Mouse (Mus musculus) liver, adult 2 months (tissue): ENCODE results near the gene Clpb. TPM values are rescaled to one million over a fixed set of nuclear protein-coding genes. Genes with fewer than 3 reads are reported as not detected.

Experiments
- DNase-seq: peaks from one replicate; pipeline ENCODE4 v3.0.0-alpha.2; 2011; ENCODE audit warnings: low read depth, low spot score; ENCODE audit errors: extremely low read depth
- H3K27ac ChIP-seq: fragments of 200-500 bp; replicated peaks from 2 replicates; pipeline ENCODE4 v1.5.1; 2012; ENCODE audit warnings: low read depth, mild to moderate bottlenecking, control low read depth, inconsistent platforms, low read length; ENCODE audit not compliant: insufficient read depth
- H3K27me3 ChIP-seq: fragments of 200-500 bp; 2 replicates; pipeline ENCODE4 v1.6.1; 2012; ENCODE audit warnings: mild to moderate bottlenecking, moderate library complexity, low read length, inconsistent platforms; ENCODE audit not compliant: control insufficient read depth, insufficient read depth
- H3K36me3 ChIP-seq: fragments of 200-500 bp; 2 replicates; pipeline ENCODE4 v1.6.1; 2012; ENCODE audit warnings: low read length, inconsistent platforms; ENCODE audit not compliant: control insufficient read depth, insufficient read depth
- H3K4me1 ChIP-seq: fragments of 200-500 bp; 2 replicates; pipeline ENCODE4 v1.6.1; 2011; ENCODE audit warnings: low read length; ENCODE audit not compliant: control insufficient read depth, insufficient read depth
- H3K4me3 ChIP-seq: fragments of 200-500 bp; 2 replicates; pipeline ENCODE4 v1.5.1; 2011; ENCODE audit warnings: low read depth, mild to moderate bottlenecking, control low read depth, low read length, moderate library complexity; ENCODE audit not compliant: insufficient read depth
- H3K79me2 ChIP-seq: fragments of 200-500 bp; 2 replicates; pipeline ENCODE4 v1.6.1; 2012; ENCODE audit warnings: inconsistent platforms, mild to moderate bottlenecking, low read length, moderate library complexity; ENCODE audit not compliant: control insufficient read depth, insufficient read depth
- H3K9ac ChIP-seq: fragments of 200-500 bp; 2 replicates; pipeline ENCODE4 v1.6.1; 2012; ENCODE audit warnings: low read depth, mild to moderate bottlenecking, control low read depth, inconsistent platforms, low read length
- CTCF ChIP-seq: fragments of 200-500 bp; IDR thresholded peaks from 2 replicates; pipeline ENCODE4 v1.5.1; 2011; ENCODE audit warnings: low read depth, low read length, control low read depth
- POLR2A ChIP-seq: fragments of 200-500 bp; IDR thresholded peaks from 2 replicates; pipeline ENCODE4 v1.6.1; 2011; ENCODE audit warnings: low read length, control low read depth; ENCODE audit not compliant: insufficient read depth; ENCODE audit errors: extremely low read depth
- WGBS: fragments of 180-500 bp; shearing (Covaris S2); methylation state at CpG from one replicate; pipeline ENCODE4 v1.1.7; 2018; 5-methylcytosine and 5-hydroxymethylcytosine counted together
- polyA plus RNA-seq: library from polyadenylated mRNA; depleted of rRNA; stranded (reverse); fragments of >200 nt; gene quantifications from 2 replicates; pipeline ENCODE4 v1.2.3, GENCODE M21; 2012
- total RNA-seq: library from RNA; depleted of rRNA; stranded (reverse); fragments of >200 nt; gene quantifications from 2 replicates; pipeline ENCODE4 v1.2.3, GENCODE M21; 2014

Clpb gene
- total and polyA plus RNA-seq, 2 experiments: 36.4 to 43.2 TPM

GRCm38 (mm10) chr7:101683976-101684630 is 20.7 kb downstream of the Clpb start:
- Histone ChIP-seq H3K4me3 (no peak overlapping the region), H3K79me2 (peaks cover 2% of the 10 kb centered on the region; the same call in 1 of the 2 replicates), H3K4me1 (no peaks in the 10 kb centered on the region), H3K36me3 (no peaks in the 10 kb centered on the region; the same call in 1 of the 2 replicates), H3K27me3 (no peaks in the 10 kb centered on the region), H3K27ac (no peak overlapping the region), H3K9ac (no peak overlapping the region)
- no peak for DNase-seq
- TF ChIP-seq CTCF (no peak), POLR2A (no peak)
- 84% methylated on average over 9 of the region's 9 CpGs for WGBS

GRCm38 (mm10) chr7:101684671-101685070 is 21.2 kb downstream of the Clpb start:
- Histone ChIP-seq H3K4me1 (no peaks in the 10 kb centered on the region), H3K36me3 (no peaks in the 10 kb centered on the region; the same call in 1 of the 2 replicates), H3K27ac (no peak overlapping the region), H3K27me3 (no peaks in the 10 kb centered on the region), H3K79me2 (peaks cover 2% of the 10 kb centered on the region; the same call in 1 of the 2 replicates), H3K9ac (no peak overlapping the region), H3K4me3 (no peak overlapping the region)
- TF ChIP-seq CTCF (no peak), POLR2A (no peak)
- no peak for DNase-seq
- WGBS: 91% methylated on average over 3 of the region's 3 CpGs

- TF ChIP-seq POLR2A: no peak
- TF ChIP-seq CTCF: no peak
- H3K36me3 ChIP-seq: no peaks in the 10 kb centered on the region; the same call in 1 of the 2 replicates
- no peaks in the 10 kb centered on the region for H3K27me3 ChIP-seq
- 93% methylated on average over 2 of the region's 2 CpGs for WGBS
- H3K27ac ChIP-seq: no peak overlapping the region
- H3K4me1 ChIP-seq: 0 out of 2 replicates have a peak, but pooled peaks cover 3% of the 10 kb centered on the region
- no peak for DNase-seq
- H3K9ac ChIP-seq: no peak overlapping the region
- H3K79me2 ChIP-seq: peaks cover 2% of the 10 kb centered on the region; the same call in 1 of the 2 replicates
- H3K4me3 ChIP-seq: no peak overlapping the region
Measured at GRCm38 (mm10) chr7:101687144-101687543, 23.7 kb downstream of the Clpb start.

GRCm38 (mm10) chr7:101690471-101690870 is 27.0 kb downstream of the Clpb start:
- Histone ChIP-seq H3K4me3 (no peak overlapping the region), H3K27me3 (no peaks in the 10 kb centered on the region), H3K9ac (no peak overlapping the region), H3K4me1 (peaks cover 3% of the 10 kb centered on the region; the same call in 1 of the 2 replicates), H3K36me3 (no peaks in the 10 kb centered on the region; the same call in 1 of the 2 replicates), H3K79me2 (no peaks in the 10 kb centered on the region), H3K27ac (no peak overlapping the region)
- TF ChIP-seq POLR2A (no peak), CTCF (no peak)
- 90% methylated on average over 2 of the region's 2 CpGs for WGBS
- no peak for DNase-seq

- peaks cover 3% of the 10 kb centered on the region; the same call in 1 of the 2 replicates for H3K4me1 ChIP-seq
- no peak overlapping the region for H3K4me3 ChIP-seq
- TF ChIP-seq CTCF (no peak), POLR2A (no peak)
- H3K79me2 ChIP-seq: no peaks in the 10 kb centered on the region
- no peak for DNase-seq
- no peaks in the 10 kb centered on the region; the same call in 1 of the 2 replicates for H3K36me3 ChIP-seq
- 54% methylated on average over 8 of the region's 8 CpGs for WGBS
- H3K27me3 ChIP-seq: no peaks in the 10 kb centered on the region
- no peak overlapping the region for H3K27ac ChIP-seq
- H3K9ac ChIP-seq: no peak overlapping the region
Measured at GRCm38 (mm10) chr7:101691863-101692262, 28.4 kb downstream of the Clpb start.

- TF ChIP-seq CTCF (no peak), POLR2A (no peak)
- H3K27me3 ChIP-seq: no peaks in the 10 kb centered on the region
- WGBS: 44% methylated on average over 14 of the region's 14 CpGs
- H3K27ac ChIP-seq: no peak overlapping the region
- H3K4me3 ChIP-seq: no peak overlapping the region
- no peak overlapping the region for H3K9ac ChIP-seq
- DNase-seq: peak; percentile 11
- H3K79me2 ChIP-seq: no peaks in the 10 kb centered on the region
- H3K36me3 ChIP-seq: no peaks in the 10 kb centered on the region; the same call in 1 of the 2 replicates
- peaks cover 4% of the 10 kb centered on the region; the same call in 1 of the 2 replicates for H3K4me1 ChIP-seq
Measured at GRCm38 (mm10) chr7:101692446-101692845, 29.0 kb downstream of the Clpb start.
